Comparison of ENCODE assay signal across 10 mouse cellular contexts in the genomic region with DNA sequence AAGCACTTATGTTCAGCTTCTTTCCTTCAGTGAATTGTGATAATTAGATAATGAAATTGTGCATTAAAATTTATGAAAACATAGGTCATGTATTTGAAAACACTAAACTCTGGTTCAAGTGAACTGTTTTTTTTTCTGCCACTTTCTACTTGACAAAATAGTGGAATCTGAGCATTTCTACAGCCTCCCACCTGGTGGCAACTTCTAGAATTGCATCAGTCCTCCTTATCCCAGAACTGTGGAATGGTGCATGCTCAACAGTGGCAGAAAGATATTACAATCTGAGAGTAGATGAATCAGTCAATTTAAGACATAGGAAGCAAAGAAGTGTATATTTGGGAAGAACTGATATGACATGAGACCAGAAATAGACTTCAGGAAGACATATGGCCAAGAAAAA.
DNase-seq lines count a peak whose midpoint lies in the region; ATAC-seq and TF ChIP-seq lines count a peak whose summit lies in the region.
"Had no signal": no experiment of that assay in that cellular context is flagged by ENCODE, and none has a peak within 500 bp of the region (broad histone marks: within the 10 kb centered on the region; RNA-seq: fewer than 3 reads in every experiment).

No protein-coding gene starts in this region.

- no peak for ATAC-seq in forebrain, embryonic 14.5 days
- ATAC-seq in forebrain, embryonic 16.5 days = no peak
- no peak for ATAC-seq in lung, embryonic 14.5 days (ENCODE audit: insufficient read depth)
- no peak for ATAC-seq in stomach, postnatal 0 days (ENCODE audit: low FRiP score, low TSS enrichment)
- ATAC-seq in monocyte, adult 5-6 weeks (replicated peaks; ENCODE audit: insufficient number of reproducible peaks, low FRiP score, low TSS enrichment, poor library complexity, severe bottlenecking) = no peak

- H3K4me2 ChIP-seq in forebrain, embryonic 14.5 days (ENCODE audit: low read length) = no peak overlapping the region
- H3K4me2 ChIP-seq in forebrain, embryonic 16.5 days (ENCODE audit: low read length) = no peak overlapping the region
- no peak overlapping the region for H3K4me2 ChIP-seq in lung, embryonic 14.5 days
- H3K4me2 ChIP-seq in stomach, postnatal 0 days (replicated peaks; ENCODE audit: low read depth) = no peak overlapping the region
- H3K4me2 ChIP-seq: limb, embryonic 12.5 days had no signal

- no peak for TF ChIP-seq POLR2A in lung, adult 2 months (IDR thresholded peaks at IDR 0.05; ENCODE audit: borderline replicate concordance, extremely low read depth, low read depth, low read length)

- DNase-seq in forebrain, embryonic 14.5 days (ENCODE audit: low spot score) = peak; percentile 35
- peak; percentile 59 for DNase-seq in lung, embryonic 14.5 days
- no peak for DNase-seq in lung, adult 2 months
- peak; percentile 24 for DNase-seq in brain, adult 2 months (ENCODE audit: low read depth, low spot score)
- peak in 1 of 2 experiments; percentile 22 for DNase-seq in layer of hippocampus, adult 2 months (ENCODE audit: low spot score in 2 of 2)
- DNase-seq in stomach, postnatal 0 days (ENCODE audit: low spot score) = no peak

- no peak for TF ChIP-seq EP300 in stomach, postnatal 0 days (optimal IDR thresholded peaks at IDR 0.05)

- H3K36me3 ChIP-seq in forebrain, embryonic 14.5 days (ENCODE audit: control insufficient read depth, insufficient read depth, low read length) = no peaks in the 10 kb centered on the region
- H3K36me3 ChIP-seq in forebrain, embryonic 16.5 days (ENCODE audit: control insufficient read depth, insufficient read depth) = no peaks in the 10 kb centered on the region
- H3K36me3 ChIP-seq in lung, embryonic 14.5 days (ENCODE audit: insufficient read depth) = no peaks in the 10 kb centered on the region
- no peaks in the 10 kb centered on the region for H3K36me3 ChIP-seq in stomach, postnatal 0 days (ENCODE audit: control insufficient read depth, insufficient read depth, low read length)
- H3K36me3 ChIP-seq: G1E; limb, embryonic 12.5 days had no signal

- H3K4me3 ChIP-seq in forebrain, embryonic 14.5 days (ENCODE audit: low read depth, low read length) = no peak overlapping the region
- H3K4me3 ChIP-seq in forebrain, embryonic 16.5 days (replicated peaks; ENCODE audit: low read length) = no peak overlapping the region
- H3K4me3 ChIP-seq in lung, embryonic 14.5 days (ENCODE audit: low read depth, low read length) = no peak overlapping the region
- H3K4me3 ChIP-seq in lung, adult 2 months (replicated peaks; ENCODE audit: extremely low read depth, low read depth, low read length) = no peak overlapping the region
- no peak overlapping the region for H3K4me3 ChIP-seq in layer of hippocampus, adult 2 months
- H3K4me3 ChIP-seq in stomach, postnatal 0 days (ENCODE audit: low read depth, low read length) = no peak overlapping the region
- H3K4me3 ChIP-seq: limb, embryonic 12.5 days had no signal

- peak; percentile 54 for TF ChIP-seq CTCF in lung, embryonic 14.5 days (IDR thresholded peaks at IDR 0.05; ENCODE audit: low read depth)
- TF ChIP-seq CTCF in lung, adult 2 months (IDR thresholded peaks at IDR 0.05; ENCODE audit: insufficient read depth, low read length) = no peak
- peak; percentile 77 for TF ChIP-seq CTCF in layer of hippocampus, adult 2 months (conservative IDR thresholded peaks at IDR 0.05)
- TF ChIP-seq CTCF in stomach, postnatal 0 days (IDR thresholded peaks at IDR 0.05; ENCODE audit: low read depth) = peak; percentile 65

- H3K4me1 ChIP-seq in forebrain, embryonic 14.5 days (ENCODE audit: control insufficient read depth, insufficient read depth, low read length) = no peaks in the 10 kb centered on the region
- no peaks in the 10 kb centered on the region for H3K4me1 ChIP-seq in forebrain, embryonic 16.5 days (replicated peaks; ENCODE audit: control insufficient read depth, insufficient read depth, low read length)
- no peaks in the 10 kb centered on the region for H3K4me1 ChIP-seq in lung, embryonic 14.5 days (ENCODE audit: insufficient read depth)
- no peaks in the 10 kb centered on the region for H3K4me1 ChIP-seq in lung, adult 2 months (ENCODE audit: control insufficient read depth, insufficient read depth, low read length)
- no peaks in the 10 kb centered on the region for H3K4me1 ChIP-seq in stomach, postnatal 0 days (replicated peaks; ENCODE audit: control insufficient read depth, insufficient read depth)
- H3K4me1 ChIP-seq: limb, embryonic 12.5 days had no signal

- no peak overlapping the region for H3K9ac ChIP-seq in forebrain, embryonic 14.5 days (ENCODE audit: low read length)
- no peak overlapping the region for H3K9ac ChIP-seq in forebrain, embryonic 16.5 days (replicated peaks; ENCODE audit: low read depth, low read length)
- H3K9ac ChIP-seq in lung, embryonic 14.5 days = no peak overlapping the region
- H3K9ac ChIP-seq in stomach, postnatal 0 days (ENCODE audit: low read length) = no peak overlapping the region
- H3K9ac ChIP-seq: limb, embryonic 12.5 days had no signal

- H3K27me3 ChIP-seq in forebrain, embryonic 14.5 days (replicated peaks; ENCODE audit: control insufficient read depth, insufficient read depth, low read length) = no peaks in the 10 kb centered on the region
- H3K27me3 ChIP-seq in forebrain, embryonic 16.5 days (replicated peaks; ENCODE audit: control insufficient read depth, insufficient read depth, low read length) = no peaks in the 10 kb centered on the region
- no peaks in the 10 kb centered on the region for H3K27me3 ChIP-seq in lung, embryonic 14.5 days (ENCODE audit: insufficient read depth, low read length)
- H3K27me3 ChIP-seq in stomach, postnatal 0 days (ENCODE audit: control insufficient read depth, insufficient read depth, low read length) = no peaks in the 10 kb centered on the region
- H3K27me3 ChIP-seq: limb, embryonic 12.5 days had no signal

- H3K27ac ChIP-seq in forebrain, embryonic 14.5 days (ENCODE audit: low read depth, low read length) = no peak overlapping the region
- H3K27ac ChIP-seq in forebrain, embryonic 16.5 days (ENCODE audit: low read length) = no peak overlapping the region
- H3K27ac ChIP-seq in lung, embryonic 14.5 days (ENCODE audit: low read depth) = no peak overlapping the region
- no peak overlapping the region for H3K27ac ChIP-seq in layer of hippocampus, adult 2 months
- H3K27ac ChIP-seq in stomach, postnatal 0 days (replicated peaks) = no peak overlapping the region
- H3K27ac ChIP-seq: limb, embryonic 12.5 days had no signal

- no peaks in the 10 kb centered on the region for H3K9me3 ChIP-seq in forebrain, embryonic 14.5 days (replicated peaks; ENCODE audit: control insufficient read depth, low read length)
- H3K9me3 ChIP-seq in forebrain, embryonic 16.5 days (ENCODE audit: control insufficient read depth, low read length) = no peaks in the 10 kb centered on the region
- H3K9me3 ChIP-seq in lung, embryonic 14.5 days (ENCODE audit: low read depth, low read length) = no peaks in the 10 kb centered on the region
- no peaks in the 10 kb centered on the region for H3K9me3 ChIP-seq in stomach, postnatal 0 days (ENCODE audit: control insufficient read depth, low read length)
- H3K9me3 ChIP-seq: G1E; limb, embryonic 12.5 days had no signal

Comparison
In these comparisons a context has a peak if more than half of its experiments do, and no peak if none do; other contexts are left out.
1. DNase-seq: peak in forebrain, embryonic 14.5 days (single experiment), lung, embryonic 14.5 days (single experiment) and brain, adult 2 months (single experiment); none in lung, adult 2 months (single experiment) and stomach, postnatal 0 days (single experiment).